Mouse (Mus musculus) CH12F3 (cell line): ENCODE results near the gene Cep97.
"Not testable (repeated sequence)": the region's sequence is repeated elsewhere in the genome, so short reads cannot be mapped to it uniquely, and the experiment has no call there.

Experiments
- in situ Hi-C: fragments of 300-500 bp; cut with MboI; formaldehyde crosslinking; loops from 2 replicates; pipeline ENCODE4 v1.14.3; 2020; ENCODE audit warnings: low sequenced_read_pairs

The Cep97 gene

DNA sequence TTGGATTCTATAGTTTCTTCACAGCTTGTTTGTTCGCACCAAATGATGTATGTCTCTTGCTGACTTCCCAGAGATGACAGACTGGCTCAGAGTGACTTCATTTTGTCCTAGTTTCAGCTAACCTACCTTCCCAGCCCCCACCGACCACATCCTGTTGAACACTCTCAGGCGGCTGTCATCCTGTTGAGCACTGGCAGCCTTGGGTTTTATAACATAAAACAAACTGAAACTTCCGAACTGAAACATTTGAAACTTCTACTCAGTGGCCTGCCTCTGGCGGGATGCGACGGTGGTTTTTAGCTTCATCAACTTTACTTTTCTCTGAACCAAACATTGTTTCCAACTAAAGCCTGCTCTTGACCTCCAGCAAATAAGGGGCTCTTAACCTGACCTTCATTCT is 14.3 kb upstream of the Cep97 start:
- in situ Hi-C loops, result no loop called here

- in situ Hi-C loops, result not testable (repeated sequence)
Measured at GRCm38 (mm10) chr16:55947876-55948410, 13.3 kb upstream of the Cep97 start.

GRCm38 (mm10) chr16:55947266-55947665 is 12.6 kb upstream of the Cep97 start:
- in situ Hi-C loops, result no loop called here

DNA sequence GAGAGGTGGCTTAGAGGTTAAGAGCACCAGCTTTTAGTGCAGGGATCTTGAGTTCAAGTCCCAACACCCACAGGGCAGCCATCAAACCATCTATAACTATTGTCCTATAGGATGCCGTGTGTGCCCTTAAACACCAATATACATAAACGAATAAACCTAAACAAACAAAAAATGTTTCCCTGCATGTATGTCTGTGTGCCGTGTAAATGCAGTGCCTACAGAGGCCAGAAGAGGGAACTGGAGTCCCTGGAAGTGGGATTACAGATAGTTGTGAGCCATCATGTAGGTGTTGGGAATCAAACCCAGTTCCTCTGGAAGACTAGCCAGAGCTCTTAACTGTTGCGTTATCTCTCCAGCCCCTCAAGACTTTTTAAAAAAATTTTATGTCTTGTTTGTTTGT is 6.1 kb upstream of the Cep97 start:
- in situ Hi-C loops, result no loop called here

- in situ Hi-C loops, result no loop called here
Measured at GRCm38 (mm10) chr16:55939703-55940102, 5.0 kb upstream of the Cep97 start.

DNA sequence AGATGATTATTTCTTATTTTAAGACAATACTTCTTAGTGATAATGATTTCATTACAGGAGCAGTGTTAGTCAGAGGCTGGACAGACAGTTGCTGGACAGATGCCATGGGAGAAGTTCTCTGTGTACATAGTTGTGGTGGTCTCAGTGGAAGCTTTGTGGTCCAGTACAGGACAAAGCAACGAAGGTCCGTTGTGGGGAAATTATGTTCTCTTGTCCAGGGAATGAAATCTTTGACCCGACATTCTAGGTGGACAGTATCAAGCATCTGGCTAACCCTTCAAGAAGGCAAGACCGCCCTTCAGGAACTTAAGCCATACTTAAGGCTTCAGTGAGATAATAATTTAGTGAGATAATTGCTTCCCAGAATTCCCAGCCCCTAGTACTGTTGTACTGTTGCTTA is 4.1 kb upstream of the Cep97 start:
- in situ Hi-C loops, result no loop called here

DNA sequence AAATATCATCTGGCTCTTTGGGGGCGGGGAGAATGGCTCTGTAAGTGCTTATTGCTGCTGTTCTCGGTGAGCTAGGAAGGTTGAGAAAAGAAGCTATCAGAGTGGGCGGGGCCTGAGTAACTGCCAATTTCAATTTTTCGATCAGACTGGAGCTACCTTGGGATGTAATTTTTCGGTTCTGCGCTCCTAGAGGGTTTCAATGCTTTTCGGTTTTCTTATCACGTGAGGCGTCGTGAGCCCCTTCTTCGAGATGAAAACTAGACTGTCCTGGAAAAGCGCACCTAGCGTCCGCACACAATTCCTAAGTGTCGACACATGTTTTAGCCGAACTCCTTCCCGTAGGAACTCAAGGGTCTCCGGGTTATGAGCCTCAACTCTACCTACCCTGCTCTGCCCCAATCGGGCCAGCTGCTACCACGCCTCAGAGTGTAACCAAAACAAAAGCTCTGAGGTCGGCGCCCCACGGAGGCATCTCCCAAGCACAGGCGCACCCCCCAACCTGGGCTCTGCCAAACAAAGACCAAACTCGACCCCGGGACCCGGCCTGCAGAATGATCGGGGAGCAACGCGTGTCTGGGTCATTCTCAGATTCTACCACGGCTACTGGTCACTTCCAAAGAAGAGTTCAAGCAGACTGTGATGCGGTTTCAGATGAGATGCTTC is 843 bp downstream of the Cep97 start:
- in situ Hi-C loops, result no loop called here

DNA sequence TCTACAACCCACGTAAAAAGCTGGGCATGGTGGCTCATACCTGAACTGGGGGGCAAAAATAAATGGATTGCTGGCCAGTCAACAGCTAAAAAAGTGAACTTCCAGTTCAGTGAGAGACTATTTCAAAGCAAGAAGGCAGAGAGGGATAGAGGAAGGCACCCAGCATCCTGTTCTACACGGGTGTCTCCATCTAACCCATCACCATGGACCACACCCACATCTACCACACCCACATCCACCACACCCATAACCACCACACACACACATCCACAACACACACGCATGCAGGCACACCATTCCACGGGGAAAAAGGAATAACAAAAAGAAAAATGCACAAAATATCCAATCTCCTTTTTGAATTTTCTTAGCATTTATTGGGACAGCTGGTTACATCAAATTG is 10.6 kb downstream of the Cep97 start:
- in situ Hi-C loops, result no loop called here

- in situ Hi-C loops, result no loop called here
Measured at GRCm38 (mm10) chr16:55922079-55922478, 12.6 kb downstream of the Cep97 start.

DNA sequence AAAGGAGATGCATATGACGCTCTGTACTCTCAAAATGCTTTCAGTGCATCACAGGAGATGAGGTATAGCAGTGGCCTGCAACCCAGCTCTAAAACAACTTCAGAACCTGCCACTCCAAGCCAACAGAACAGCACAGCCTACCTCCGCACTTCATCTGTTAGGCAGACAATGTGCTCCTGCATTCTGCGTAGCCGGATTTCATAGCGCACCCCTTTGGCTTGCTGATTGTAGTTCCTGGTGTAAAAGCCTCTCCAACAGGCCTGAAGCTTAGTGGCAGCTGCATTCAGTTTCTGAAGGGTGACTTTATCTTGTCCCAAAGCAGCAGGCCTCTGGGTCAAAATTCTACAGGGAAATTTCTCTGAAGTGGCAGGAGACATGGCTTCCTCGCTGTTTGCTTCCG is 19.9 kb downstream of the Cep97 start:
- in situ Hi-C loops, result no loop called here

DNA sequence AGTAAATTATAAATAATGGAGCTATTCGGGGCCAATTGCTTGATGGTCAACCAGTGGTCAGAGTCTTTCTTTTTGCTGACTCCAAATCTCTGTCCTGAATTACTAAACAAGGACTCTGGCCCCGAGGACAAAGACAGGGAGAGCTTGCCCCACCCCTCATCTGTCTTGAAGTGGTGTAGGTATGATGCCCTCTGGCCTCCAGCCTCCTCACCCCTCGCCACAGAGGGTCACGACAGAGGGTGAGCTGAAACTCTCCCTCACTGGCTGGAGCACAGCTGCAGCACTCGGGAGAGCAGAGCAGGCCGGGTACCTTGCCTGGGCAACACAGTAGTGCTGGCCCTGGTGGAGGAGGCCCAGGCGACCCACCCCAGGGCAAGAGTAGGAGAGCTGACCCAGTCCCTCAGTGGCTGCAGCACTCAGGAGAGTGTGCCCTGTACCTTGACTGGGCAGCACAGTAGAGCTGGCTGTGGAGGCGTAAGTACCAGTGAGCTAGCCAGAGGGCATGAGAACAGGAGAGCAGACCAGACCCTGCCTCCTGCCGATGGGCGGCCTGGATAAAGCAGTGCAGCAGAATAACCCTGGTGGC is 24.4 kb downstream of the Cep97 start:
- in situ Hi-C loops, result no loop called here

DNA sequence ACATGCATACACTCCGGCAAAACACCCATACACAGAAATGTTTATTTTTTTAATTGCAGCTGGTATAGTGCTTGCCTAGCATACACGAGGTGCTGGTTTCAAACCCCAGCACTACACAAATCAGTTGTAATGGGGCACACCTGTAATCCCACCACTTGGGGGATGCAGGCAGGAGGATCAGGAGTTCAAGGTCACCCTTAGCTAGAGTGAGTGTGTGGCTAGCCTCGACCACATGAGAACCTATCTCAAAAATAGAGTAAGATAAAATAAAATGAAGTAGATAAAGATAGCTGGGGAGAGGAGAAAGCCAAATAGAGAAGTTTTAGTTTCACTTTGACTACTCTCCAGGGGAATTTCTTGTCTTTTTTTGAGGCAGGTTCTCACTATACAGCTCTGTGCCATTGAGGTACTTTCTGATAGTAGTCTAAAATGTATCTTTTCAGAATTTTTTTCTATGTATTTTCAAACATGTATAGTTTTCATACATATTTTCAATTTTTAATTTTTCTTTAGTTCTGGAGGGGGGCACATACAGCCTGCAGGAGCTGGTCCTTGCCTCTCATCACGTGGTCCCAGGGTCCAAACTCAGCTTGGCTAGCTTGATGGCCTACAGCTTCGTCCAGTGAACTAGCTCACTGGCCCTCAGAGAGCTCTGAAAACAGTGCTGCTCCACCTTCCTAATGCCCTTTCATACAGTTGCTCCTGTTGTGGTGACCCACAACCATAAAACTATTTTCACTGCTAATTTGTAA is 27.6 kb downstream of the Cep97 start:
- in situ Hi-C loops, result no loop called here

- in situ Hi-C loops, result no loop called here
Measured at GRCm38 (mm10) chr16:55905370-55905769, 29.3 kb downstream of the Cep97 start.

GRCm38 (mm10) chr16:55901839-55902756 is 32.6 kb downstream of the Cep97 start:
- in situ Hi-C loops, result no loop called here

- in situ Hi-C loops, result no loop called here
Measured at GRCm38 (mm10) chr16:55898385-55899002, 36.2 kb downstream of the Cep97 start.

DNA sequence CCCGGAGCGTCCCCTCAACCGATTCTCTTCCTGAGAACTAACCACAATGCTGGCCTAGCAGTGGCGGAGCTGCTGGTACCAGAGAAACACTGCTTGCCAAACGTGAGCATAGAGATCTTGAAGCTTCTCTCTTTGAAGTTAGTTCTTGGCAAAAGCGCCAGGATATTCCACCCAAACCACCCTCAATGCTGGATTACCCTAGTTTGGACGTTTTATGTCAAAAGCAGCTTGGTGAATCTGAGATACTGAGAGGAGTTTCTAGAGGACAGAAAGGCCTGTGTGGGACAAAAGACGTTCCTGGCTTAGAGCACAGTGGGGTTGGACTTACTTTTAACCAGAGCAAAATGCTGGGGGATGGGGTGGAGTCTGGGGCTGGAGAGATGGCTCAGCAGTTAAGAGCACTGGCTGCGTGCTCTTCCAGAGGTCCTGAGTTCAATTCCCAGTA is 39.0 kb downstream of the Cep97 start:
- in situ Hi-C loops, result no loop called here

DNA sequence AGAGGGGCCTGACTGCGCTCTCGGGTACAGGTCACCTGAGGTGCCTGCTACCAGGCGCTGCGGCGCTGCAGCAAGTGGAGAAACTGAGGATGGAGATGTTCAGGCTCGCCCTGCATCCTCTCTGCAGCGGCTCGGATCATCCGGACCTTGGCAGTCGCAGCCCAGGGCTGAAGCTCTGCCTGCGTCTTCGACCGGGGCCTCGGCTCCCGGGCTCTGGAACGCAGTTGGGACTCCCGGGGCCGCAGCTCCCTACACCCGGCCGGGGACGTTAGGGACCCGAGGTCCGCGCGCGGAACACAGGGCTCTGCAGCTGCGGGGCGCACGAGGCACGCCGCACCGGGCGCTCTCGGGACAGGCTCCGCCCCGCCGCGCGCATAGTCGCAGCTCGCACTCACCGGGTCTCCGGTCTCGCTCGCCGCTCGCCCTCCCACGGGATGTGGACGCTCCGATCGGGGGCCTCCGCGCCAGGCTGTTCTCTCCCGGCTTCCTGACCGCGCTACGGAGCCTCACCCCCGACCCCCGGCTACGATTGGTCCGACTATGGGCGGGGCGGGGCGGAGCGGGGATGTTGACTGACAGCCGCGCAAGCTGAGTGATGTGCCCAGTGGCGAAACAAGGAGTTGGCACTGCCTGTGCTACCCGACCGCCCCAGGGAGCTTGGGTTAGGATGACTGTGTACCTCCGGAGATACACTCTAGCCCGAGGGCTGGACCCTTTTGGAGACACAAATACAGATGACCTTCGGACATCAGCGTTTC is 39.6 kb downstream of the Cep97 start, which contains the start of gene Nxpe3:
Nxpe3 (minus strand) TSS at position 393 of the 758 bp plus-strand sequence.
- in situ Hi-C loops, result no loop called here

- in situ Hi-C loops, result no loop called here
Measured at GRCm38 (mm10) chr16:55894536-55894892, 40.1 kb downstream of the Cep97 start.

- in situ Hi-C loops, result no loop called here
Measured at GRCm38 (mm10) chr16:55893410-55894107, 41.1 kb downstream of the Cep97 start.
